Mouse (Mus musculus) cerebellum, adult 2 months (tissue): Measurements from ENCODE around the gene Apba2.

Experiments
- CTCF ChIP-seq: fragments of 200-500 bp; IDR thresholded peaks from 2 replicates; pipeline ENCODE4 v1.5.1; 2011; ENCODE audit warnings: low read depth, mild to moderate bottlenecking, control low read depth, low read length, moderate library complexity, borderline replicate concordance; ENCODE audit not compliant: insufficient read depth
- POLR2A ChIP-seq: fragments of 200-500 bp; IDR thresholded peaks from 2 replicates; pipeline ENCODE4 v1.6.1; 2011; ENCODE audit warnings: low read length, control low read depth, borderline replicate concordance; ENCODE audit not compliant: insufficient read depth

DNA sequence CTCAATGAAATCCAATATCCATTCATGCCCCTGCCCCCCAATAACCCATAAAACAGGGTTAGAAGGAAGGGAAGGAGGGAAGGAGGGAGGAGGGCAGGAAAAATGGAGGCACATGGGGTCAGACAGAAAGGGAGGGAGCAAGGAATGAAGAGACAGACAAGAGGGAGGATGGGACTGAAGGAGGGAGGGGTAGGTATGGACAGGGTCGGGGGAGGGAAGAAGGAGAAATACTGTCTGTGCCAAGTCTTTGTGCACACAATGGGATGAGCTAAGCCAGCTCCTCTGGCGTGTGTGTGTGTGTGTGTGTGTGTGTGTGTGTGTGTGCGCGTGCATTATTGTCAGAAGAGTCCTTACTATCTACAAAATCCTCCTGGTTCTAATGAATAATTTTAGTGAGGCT lies 183.4 kb downstream of the Apba2 start:
- TF ChIP-seq CTCF (no peak), POLR2A (no peak)
